Mouse (Mus musculus) lung, postnatal 10 days (tissue): Measurements from ENCODE around the gene Ttc22.

Source experiments
- DNase-seq: peaks from one replicate; pipeline ENCODE4 v3.0.0; 2021

Gene Ttc22

GRCm38 (mm10) chr4:106622030-106622493, at the start of gene Ttc22:
Gene Ttc22 (plus strand): TSS chr4:106622432.
- DNase-seq = peak; percentile 62

- DNase-seq = no peak
These were observed 47.2 kb upstream of the Ttc22 start for GRCm38 (mm10) chr4:106575022-106575421.

DNA sequence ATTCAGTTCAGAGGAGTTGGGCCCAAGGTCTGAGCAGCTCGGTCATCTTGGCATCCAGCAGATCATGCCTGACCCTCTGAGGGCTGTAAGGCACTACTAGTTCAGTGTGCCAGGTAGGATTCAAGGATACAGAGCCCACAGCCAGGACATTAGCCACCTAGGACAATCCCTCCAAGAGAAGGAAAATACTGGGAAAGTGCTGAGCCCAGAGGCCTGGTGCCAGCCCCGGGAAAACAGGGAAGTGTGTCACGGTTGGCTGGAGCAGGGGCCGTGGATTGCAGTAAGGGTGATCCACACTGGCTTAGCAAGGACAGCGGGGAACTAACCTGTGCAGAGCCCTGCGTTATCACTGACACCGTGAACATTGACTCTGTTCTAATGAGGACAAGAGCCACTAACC, 44.7 kb upstream of the Ttc22 start:
- no peak for DNase-seq

GRCm38 (mm10) chr4:106581176-106581864, 40.9 kb upstream of the Ttc22 start:
- DNase-seq = no peak

GRCm38 (mm10) chr4:106581865-106582204, 40.4 kb upstream of the Ttc22 start:
- no peak for DNase-seq

DNA sequence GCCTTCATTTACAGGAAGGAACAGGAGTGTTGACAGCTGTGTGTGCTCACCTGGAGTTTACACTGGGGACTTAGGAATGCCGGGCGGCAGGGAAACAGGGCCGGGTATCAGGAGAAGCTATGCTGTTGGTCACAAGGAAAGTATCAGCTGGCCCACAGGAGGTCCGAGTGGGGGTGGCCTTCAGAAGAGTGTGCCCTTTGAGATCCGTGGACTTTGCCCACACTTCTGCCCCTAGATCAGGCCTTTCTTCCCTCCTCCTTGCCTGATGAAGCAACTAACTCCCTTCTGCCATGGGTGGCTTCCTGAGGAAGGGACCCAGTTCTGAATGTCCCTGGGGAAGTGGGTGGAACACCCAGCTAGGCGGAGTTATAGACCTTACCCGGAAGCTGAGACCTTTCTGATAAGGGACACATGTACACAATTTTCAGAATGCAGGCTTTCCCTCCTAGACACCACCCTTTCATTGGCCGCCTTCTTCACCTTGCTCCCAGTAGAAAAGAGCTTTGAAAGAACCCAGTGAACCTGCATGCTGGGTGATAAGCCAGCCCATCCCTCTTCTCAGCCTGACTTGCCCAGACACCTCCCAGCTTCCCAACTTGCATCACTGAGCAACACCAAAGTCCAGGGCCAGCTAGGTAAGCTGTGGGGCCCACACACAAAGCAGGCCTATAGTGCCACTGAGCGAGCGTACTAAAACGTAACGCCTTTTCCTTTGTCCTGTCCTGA, 39.6 kb upstream of the Ttc22 start:
- DNase-seq = no peak

DNA sequence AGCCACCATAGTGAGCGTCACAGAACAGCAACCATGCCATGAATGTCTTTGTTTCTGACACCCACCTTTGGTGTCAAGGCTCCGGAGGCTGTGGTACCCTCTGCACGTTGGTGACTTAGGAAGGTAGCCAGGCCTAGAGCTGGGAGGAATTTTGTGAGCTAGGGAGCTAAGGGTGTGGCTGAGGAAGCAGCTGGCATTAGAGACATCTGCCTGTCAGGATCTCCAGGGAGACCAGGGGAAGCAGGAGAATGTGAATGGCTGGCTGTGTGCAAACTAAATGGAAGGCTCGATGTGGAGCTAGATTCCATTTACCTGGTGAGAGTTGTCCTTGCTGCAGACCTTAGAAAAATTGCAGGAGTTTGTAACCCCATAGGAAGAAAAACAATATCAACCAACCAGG, 37.6 kb upstream of the Ttc22 start:
- no peak for DNase-seq

GRCm38 (mm10) chr4:106587075-106587474, 35.2 kb upstream of the Ttc22 start:
- no peak for DNase-seq

DNA sequence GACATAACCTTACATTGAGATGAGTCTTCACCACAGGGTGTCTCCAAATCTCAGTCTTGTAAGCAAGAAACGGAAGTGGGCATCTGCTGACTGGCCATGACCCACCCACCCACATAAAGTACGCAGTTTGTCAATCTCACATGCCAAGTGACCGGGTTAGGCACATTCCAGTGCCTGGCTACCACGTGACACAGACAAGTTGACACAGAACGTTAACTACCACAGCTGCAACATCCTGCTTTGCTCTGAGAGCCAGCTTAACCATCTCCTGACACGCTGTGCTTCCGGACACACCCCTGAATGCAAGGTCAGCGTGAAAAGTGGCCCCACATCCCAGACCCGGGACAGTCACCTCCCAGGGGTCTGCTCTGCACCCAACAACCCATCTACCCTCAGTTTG, 32.1 kb upstream of the Ttc22 start:
- peak; percentile 69 for DNase-seq

DNA sequence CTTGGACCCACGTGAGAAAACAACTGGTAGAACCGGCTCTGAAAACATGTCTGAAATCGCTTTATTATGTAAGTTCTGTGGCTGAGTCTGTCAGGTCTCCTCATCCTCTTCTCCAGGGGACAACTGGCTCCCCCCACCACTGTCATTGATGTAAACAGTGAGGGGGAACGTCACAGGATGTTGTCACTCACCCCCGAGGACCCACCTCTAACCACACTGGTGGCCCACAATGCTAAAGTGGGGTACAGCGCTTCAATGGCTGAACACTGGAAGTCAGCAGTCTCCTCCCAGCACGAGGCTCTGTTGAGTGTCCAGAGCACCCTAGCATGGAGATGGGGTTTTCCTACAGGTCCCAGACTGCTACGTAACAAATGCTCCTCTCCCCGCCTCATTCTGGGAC, 31.4 kb upstream of the Ttc22 start:
- DNase-seq = no peak

- DNase-seq = no peak
These were observed 28.6 kb upstream of the Ttc22 start for GRCm38 (mm10) chr4:106593636-106594035.

DNA sequence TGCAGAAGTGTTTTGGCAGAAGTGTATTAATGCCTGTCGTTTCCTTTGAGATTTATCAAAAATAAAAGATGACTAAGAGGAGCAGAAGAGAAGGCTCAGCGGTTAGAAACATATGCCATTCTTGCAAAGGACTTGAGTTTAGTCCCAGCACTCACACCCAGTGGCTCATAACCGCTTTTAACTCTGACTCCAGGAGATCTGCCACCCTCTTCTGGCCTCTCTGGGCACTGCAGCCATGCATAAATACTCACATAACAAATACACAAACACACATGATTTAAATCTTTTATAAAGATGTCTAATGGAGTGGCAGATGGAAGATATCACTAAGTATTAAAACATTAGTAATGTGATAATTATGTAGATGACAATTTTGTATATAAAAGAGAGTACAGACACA, 26.0 kb upstream of the Ttc22 start:
- no peak for DNase-seq

- no peak for DNase-seq
These were observed 25.2 kb upstream of the Ttc22 start for GRCm38 (mm10) chr4:106597055-106597454.

DNA sequence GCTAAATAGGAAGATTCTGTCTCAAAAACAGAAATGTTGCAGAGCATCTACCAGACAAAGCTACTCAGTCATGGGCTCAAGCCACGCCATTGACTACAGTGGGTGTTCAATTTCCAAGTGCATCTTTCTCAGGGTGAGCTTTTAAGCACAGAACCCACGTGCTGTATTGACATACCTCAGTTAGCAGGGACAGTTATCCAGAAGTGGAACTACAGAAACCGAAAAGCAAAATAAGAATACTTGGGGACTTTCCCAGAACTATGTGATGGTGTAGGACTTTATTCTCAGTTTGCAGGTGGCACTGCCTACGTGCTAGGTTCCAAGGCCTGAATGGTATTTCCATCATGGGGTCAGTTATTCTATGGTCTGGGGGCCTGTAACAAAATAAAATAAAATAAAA, 24.5 kb upstream of the Ttc22 start:
- DNase-seq = no peak

GRCm38 (mm10) chr4:106599415-106599814, 22.8 kb upstream of the Ttc22 start:
- no peak for DNase-seq

GRCm38 (mm10) chr4:106600770-106601169, 21.5 kb upstream of the Ttc22 start:
- no peak for DNase-seq

GRCm38 (mm10) chr4:106606639-106607554, 15.3 kb upstream of the Ttc22 start:
- DNase-seq = no peak

DNA sequence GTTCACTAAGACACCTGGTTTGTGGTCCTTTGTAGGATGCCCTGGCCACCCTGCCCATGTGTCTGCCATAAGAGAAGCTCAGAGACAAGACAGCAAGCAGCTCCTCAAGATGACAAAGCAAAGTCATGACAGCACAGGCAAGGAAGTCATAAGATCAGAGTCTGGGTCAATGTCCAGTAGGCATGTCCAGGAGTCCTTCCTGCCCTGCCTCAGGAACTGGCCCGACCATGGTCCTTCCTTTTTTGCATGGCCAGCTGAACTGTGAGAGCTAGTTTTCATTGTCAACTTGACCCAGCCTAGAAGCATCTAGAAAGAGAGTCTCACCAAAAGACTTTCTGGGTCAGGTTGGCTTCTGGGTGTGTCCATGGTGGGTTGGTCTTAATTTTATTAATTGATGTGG, 14.3 kb upstream of the Ttc22 start:
- DNase-seq = no peak

GRCm38 (mm10) chr4:106613105-106613504, 9.1 kb upstream of the Ttc22 start:
- no peak for DNase-seq

GRCm38 (mm10) chr4:106613560-106613959, 8.7 kb upstream of the Ttc22 start:
- no peak for DNase-seq

- DNase-seq = peak; percentile 77
These were observed 7.9 kb upstream of the Ttc22 start for GRCm38 (mm10) chr4:106614180-106614797.

DNA sequence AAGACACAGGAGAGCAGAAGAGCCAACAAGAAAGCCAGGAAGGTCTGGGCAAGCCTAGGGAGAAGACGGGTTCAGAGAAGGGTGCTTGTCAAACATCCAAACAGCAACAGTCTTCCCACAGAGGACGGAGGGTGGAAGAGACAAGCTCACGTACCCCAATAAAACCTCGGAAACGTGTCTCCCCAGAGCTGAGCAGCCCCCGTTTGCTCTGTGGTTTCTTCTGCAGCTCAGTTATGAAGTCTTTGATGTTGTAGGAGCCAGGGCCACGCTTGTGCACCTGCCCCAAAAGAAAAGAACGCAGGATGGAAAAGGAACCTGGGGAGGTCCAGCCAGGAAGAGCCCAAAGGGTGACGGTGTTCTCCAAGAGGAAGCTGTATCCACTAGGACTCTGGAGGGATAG, 7.4 kb upstream of the Ttc22 start:
- no peak for DNase-seq

GRCm38 (mm10) chr4:106615637-106616036, 6.6 kb upstream of the Ttc22 start:
- DNase-seq = no peak
